ENCODE assay signal across 9 mouse cellular contexts in genomic region chr16:10280286-10280951, GRCm38 (mm10). TPM values are rescaled to one million over a fixed set of nuclear protein-coding genes. Genes with fewer than 3 reads are reported as not detected.
A peak's percentile ranks its signal among the peaks of the same experiment; 100 is the strongest.
DNase-seq lines count a peak whose midpoint lies in the region; ATAC-seq and TF ChIP-seq lines count a peak whose summit lies in the region.
"Had no signal": no experiment of that assay in that cellular context is flagged by ENCODE, and none has a peak within 500 bp of the region (broad histone marks: within the 10 kb centered on the region; RNA-seq: fewer than 3 reads in every experiment).

No protein-coding gene starts in this region.

- no peak overlapping the region for H3K4me2 ChIP-seq in forebrain, embryonic 15.5 days (replicated peaks)
- no peak overlapping the region for H3K4me2 ChIP-seq in forebrain, postnatal 0 days (ENCODE audit: low read depth)
- H3K4me2 ChIP-seq in hindbrain, embryonic 15.5 days: no peak overlapping the region
- no peak overlapping the region for H3K4me2 ChIP-seq in stomach, postnatal 0 days (replicated peaks; ENCODE audit: low read depth)
- H3K4me2 ChIP-seq: neural tube, embryonic 12.5 days had no signal

- no peaks in the 10 kb centered on the region for H3K4me1 ChIP-seq in forebrain, embryonic 10.5 days
- H3K4me1 ChIP-seq in forebrain, embryonic 15.5 days: no peaks in the 10 kb centered on the region
- no peaks in the 10 kb centered on the region for H3K4me1 ChIP-seq in forebrain, postnatal 0 days (ENCODE audit: insufficient read depth)
- H3K4me1 ChIP-seq in hindbrain, embryonic 15.5 days (replicated peaks): no peaks in the 10 kb centered on the region
- no peaks in the 10 kb centered on the region for H3K4me1 ChIP-seq in stomach, postnatal 0 days (replicated peaks; ENCODE audit: control insufficient read depth, insufficient read depth)
- H3K4me1 ChIP-seq: neural tube, embryonic 12.5 days had no signal

- no peaks in the 10 kb centered on the region for H3K9me3 ChIP-seq in forebrain, embryonic 10.5 days
- H3K9me3 ChIP-seq in forebrain, embryonic 15.5 days: no peaks in the 10 kb centered on the region
- no peaks in the 10 kb centered on the region for H3K9me3 ChIP-seq in forebrain, postnatal 0 days (ENCODE audit: low read length)
- no peaks in the 10 kb centered on the region for H3K9me3 ChIP-seq in hindbrain, embryonic 15.5 days
- H3K9me3 ChIP-seq in stomach, postnatal 0 days (ENCODE audit: control insufficient read depth, low read length): no peaks in the 10 kb centered on the region
- H3K9me3 ChIP-seq: neural tube, embryonic 12.5 days had no signal

- no peaks in the 10 kb centered on the region for H3K36me3 ChIP-seq in forebrain, embryonic 10.5 days (replicated peaks)
- H3K36me3 ChIP-seq in forebrain, embryonic 15.5 days: no peaks in the 10 kb centered on the region
- H3K36me3 ChIP-seq in forebrain, postnatal 0 days (ENCODE audit: insufficient read depth): no peaks in the 10 kb centered on the region
- H3K36me3 ChIP-seq in hindbrain, embryonic 15.5 days: no peaks in the 10 kb centered on the region
- H3K36me3 ChIP-seq in stomach, postnatal 0 days (ENCODE audit: control insufficient read depth, insufficient read depth, low read length): peaks cover 8% of the 10 kb centered on the region; the same call in 1 of the 2 replicates
- H3K36me3 ChIP-seq: neural tube, embryonic 12.5 days had no signal

- TF ChIP-seq EP300 in stomach, postnatal 0 days (optimal IDR thresholded peaks at IDR 0.05): no peak

- TF ChIP-seq CTCF in forebrain, postnatal 0 days (IDR thresholded peaks at IDR 0.05; ENCODE audit: low read depth): peak; percentile 84
- peak; percentile 97 for TF ChIP-seq CTCF in stomach, postnatal 0 days (IDR thresholded peaks at IDR 0.05; ENCODE audit: low read depth)

- peak; percentile 65 for DNase-seq in forebrain, embryonic 10.5 days (ENCODE audit: extremely low spot score, low spot score)
- DNase-seq in c-Kit-positive CD71-negative TER-119-negative erythroid progenitor cells, embryonic 14.5 days (ENCODE audit: low read depth): peak; percentile 67
- DNase-seq in forebrain, postnatal 0 days: peak; percentile 83
- peak; percentile 74 for DNase-seq in left cerebral cortex, adult 11 months (ENCODE audit: low spot score)
- peak; percentile 86 for DNase-seq in mesoderm, embryonic 11.5 days (ENCODE audit: low read depth, low spot score)
- DNase-seq in stomach, postnatal 0 days (ENCODE audit: low spot score): peak; percentile 85

- H3K27me3 ChIP-seq in forebrain, embryonic 10.5 days (ENCODE audit: poor library complexity, severe bottlenecking): no peaks in the 10 kb centered on the region
- H3K27me3 ChIP-seq in forebrain, embryonic 15.5 days: no peaks in the 10 kb centered on the region
- no peaks in the 10 kb centered on the region for H3K27me3 ChIP-seq in forebrain, postnatal 0 days (ENCODE audit: insufficient read depth, low read length)
- no peaks in the 10 kb centered on the region for H3K27me3 ChIP-seq in hindbrain, embryonic 15.5 days
- no peaks in the 10 kb centered on the region for H3K27me3 ChIP-seq in stomach, postnatal 0 days (ENCODE audit: control insufficient read depth, insufficient read depth, low read length)
- H3K27me3 ChIP-seq: neural tube, embryonic 12.5 days had no signal

- no peak overlapping the region for H3K4me3 ChIP-seq in forebrain, embryonic 10.5 days
- H3K4me3 ChIP-seq in forebrain, embryonic 15.5 days: no peak overlapping the region
- H3K4me3 ChIP-seq in forebrain, postnatal 0 days (ENCODE audit: low read depth, low read length): no peak overlapping the region
- no peak overlapping the region for H3K4me3 ChIP-seq in hindbrain, embryonic 15.5 days
- no peak overlapping the region for H3K4me3 ChIP-seq in stomach, postnatal 0 days (ENCODE audit: low read depth, low read length)
- H3K4me3 ChIP-seq: neural tube, embryonic 12.5 days had no signal

- WGBS in forebrain, embryonic 10.5 days: 56% methylated on average over 12 of the region's 12 CpGs
- 49% methylated on average over 12 of the region's 12 CpGs for WGBS in forebrain, embryonic 15.5 days
- WGBS in forebrain, postnatal 0 days: 51% methylated on average over 12 of the region's 12 CpGs
- WGBS in hindbrain, embryonic 15.5 days: 50% methylated on average over 12 of the region's 12 CpGs
- WGBS in stomach, postnatal 0 days: 46% methylated on average over 12 of the region's 12 CpGs

- H3K27ac ChIP-seq in forebrain, embryonic 10.5 days: no peak overlapping the region
- H3K27ac ChIP-seq in forebrain, embryonic 15.5 days (replicated peaks): no peak overlapping the region
- H3K27ac ChIP-seq in forebrain, postnatal 0 days (ENCODE audit: low read depth, low read length): no peak overlapping the region
- H3K27ac ChIP-seq in hindbrain, embryonic 15.5 days (replicated peaks): no peak overlapping the region
- no peak overlapping the region for H3K27ac ChIP-seq in stomach, postnatal 0 days (replicated peaks)
- H3K27ac ChIP-seq: neural tube, embryonic 12.5 days had no signal

- no peak for ATAC-seq in forebrain, embryonic 15.5 days (replicated peaks)
- peak; percentile 48; the same call in 1 of the 2 replicates for ATAC-seq in forebrain, postnatal 0 days
- ATAC-seq in hindbrain, embryonic 15.5 days (ENCODE audit: low FRiP score, low read depth): peak; percentile 30; the same call in 1 of the 2 replicates
- ATAC-seq in stomach, postnatal 0 days (ENCODE audit: low FRiP score, low TSS enrichment): 0 out of 2 replicates have a peak, but pooled peaks have one; percentile 36

- H3K9ac ChIP-seq in forebrain, embryonic 15.5 days (replicated peaks): no peak overlapping the region
- no peak overlapping the region for H3K9ac ChIP-seq in forebrain, postnatal 0 days
- H3K9ac ChIP-seq in hindbrain, embryonic 15.5 days: no peak overlapping the region
- no peak overlapping the region for H3K9ac ChIP-seq in stomach, postnatal 0 days (ENCODE audit: low read length)
- H3K9ac ChIP-seq: neural tube, embryonic 12.5 days had no signal

RNA-seq across cellular contexts. Expression of gene Emp2, which starts 33.3 kb away (rescaled TPM):
- polyA plus RNA-seq in forebrain, embryonic 10.5 days (2016; fragmentation: Nextera tagmentation; extraction: Ambion mirVana): 2.1 and 2.2 TPM in 2 replicates
- 5.9 and 7.2 TPM in 2 replicates for polyA plus RNA-seq in forebrain, embryonic 15.5 days (2015; fragmentation: Nextera tagmentation; extraction: Ambion mirVana)
- total RNA-seq in forebrain, postnatal 0 days (2014; rRNA removed): 11.3 and 12.1 TPM in 2 replicates
- polyA plus RNA-seq in forebrain, postnatal 0 days (2015; fragmentation: Nextera tagmentation; extraction: Ambion mirVana): 13.2 and 18.5 TPM in 2 replicates
- polyA plus RNA-seq in hindbrain, embryonic 15.5 days (2015; fragmentation: Nextera tagmentation; extraction: Ambion mirVana): 18.3 and 18.8 TPM in 2 replicates
- polyA plus RNA-seq in stomach, postnatal 0 days (2015; fragmentation: Nextera tagmentation; extraction: Ambion mirVana): 81.6 and 92.1 TPM in 2 replicates
